Mouse (Mus musculus) limb, embryonic 11.5 days (tissue): ENCODE data around the gene Prr23a2. TPM values are rescaled to one million over a fixed set of nuclear protein-coding genes. Genes with fewer than 3 reads are reported as not detected.

Experiments used
- ATAC-seq: fragments of 200-750 bp; cut with Nextera tagmentation; 2 replicates; pipeline ENCODE4 v1.8.0; 2017; ENCODE audit warnings: low read depth; ENCODE audit not compliant: insufficient number of reproducible peaks, low FRiP score, low TSS enrichment
- DNase-seq: peaks from one replicate; pipeline ENCODE4 v3.0.0-alpha.2; 2015; ENCODE audit warnings: low spot score
- H3K27ac ChIP-seq: fragments of 300-500 bp; sonication (generic); replicated peaks from 2 replicates; pipeline ENCODE4 v1.5.1; 2014; ENCODE audit warnings: low read depth, mild to moderate bottlenecking, low read length
- H3K27me3 ChIP-seq: fragments of 300-500 bp; sonication (generic); 2 replicates; pipeline ENCODE4 v1.6.1; 2014; ENCODE audit warnings: mild to moderate bottlenecking, low read length, mixed read lengths; ENCODE audit not compliant: control insufficient read depth, insufficient read depth
- H3K36me3 ChIP-seq: fragments of 300-500 bp; sonication (generic); 2 replicates; pipeline ENCODE4 v1.6.1; 2014; ENCODE audit warnings: mild to moderate bottlenecking, low read length, moderate library complexity, mixed read lengths; ENCODE audit not compliant: control insufficient read depth, insufficient read depth
- H3K4me1 ChIP-seq: fragments of 300-500 bp; sonication (generic); 2 replicates; pipeline ENCODE4 v1.6.1; 2014; ENCODE audit warnings: low read length, mixed read lengths; ENCODE audit not compliant: control insufficient read depth, insufficient read depth
- H3K4me2 ChIP-seq: fragments of 300-500 bp; sonication (generic); 2 replicates; pipeline ENCODE4 v1.6.1; 2014; ENCODE audit warnings: low read depth, mild to moderate bottlenecking, moderate library complexity; ENCODE audit not compliant: severe bottlenecking
- H3K4me3 ChIP-seq: fragments of 300-500 bp; sonication (generic); 2 replicates; pipeline ENCODE4 v1.5.1; 2014; ENCODE audit warnings: low read depth, low read length
- H3K9ac ChIP-seq: fragments of 300-500 bp; sonication (generic); 2 replicates; pipeline ENCODE4 v1.6.1; 2014; ENCODE audit warnings: mild to moderate bottlenecking, low read length
- H3K9me3 ChIP-seq: fragments of 300-500 bp; sonication (generic); 2 replicates; pipeline ENCODE4 v1.6.1; 2016; ENCODE audit warnings: low read length; ENCODE audit not compliant: control insufficient read depth
- WGBS: fragments of 180-500 bp; shearing (Covaris S2); extraction: QIAGEN DNeasy Blood & Tissue Kit; methylation state at CpG from one replicate; pipeline ENCODE4 v1.1.7; 2014; 5-methylcytosine and 5-hydroxymethylcytosine counted together
- polyA plus RNA-seq: library from polyadenylated mRNA; unstranded; fragments of >200 nt; fragmentation: Nextera tagmentation; extraction: Ambion mirVana; gene quantifications from 2 replicates; pipeline ENCODE4 v1.2.1, GENCODE M21; 2014

The Prr23a2 gene
- polyA plus RNA-seq, 1 experiment from 2014 or later: not detected

DNA sequence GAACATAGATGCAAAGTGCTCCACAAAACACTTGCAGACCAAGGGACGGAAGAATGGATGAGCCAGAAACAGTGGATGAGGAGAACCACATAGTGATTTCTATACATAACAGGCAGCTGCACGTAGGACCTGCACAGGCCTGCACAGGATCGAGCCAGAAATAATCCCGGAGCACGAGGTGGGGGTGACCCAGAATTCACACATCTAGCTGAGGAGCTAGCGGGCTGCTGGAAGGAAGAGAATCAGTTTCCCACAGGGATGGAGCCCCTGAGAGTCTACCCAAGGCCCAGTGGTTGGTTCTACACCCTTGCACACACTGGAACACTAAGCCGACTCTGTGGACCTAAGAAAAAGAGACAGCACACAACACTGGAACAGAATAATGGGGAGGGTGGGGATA is 32.5 kb upstream of the Prr23a2 start:
- Histone ChIP-seq H3K27me3 (no peaks in the 10 kb centered on the region), H3K9ac (no peak overlapping the region), H3K4me1 (no peaks in the 10 kb centered on the region), H3K36me3 (no peaks in the 10 kb centered on the region), H3K9me3 (no peaks in the 10 kb centered on the region; the same call in 1 of the 2 replicates), H3K4me2 (no peak overlapping the region), H3K4me3 (no peak overlapping the region), H3K27ac (no peak overlapping the region)
- ATAC-seq (no peak), DNase-seq (no peak)
- 85% methylated on average over 7 of the region's 7 CpGs for WGBS

DNA sequence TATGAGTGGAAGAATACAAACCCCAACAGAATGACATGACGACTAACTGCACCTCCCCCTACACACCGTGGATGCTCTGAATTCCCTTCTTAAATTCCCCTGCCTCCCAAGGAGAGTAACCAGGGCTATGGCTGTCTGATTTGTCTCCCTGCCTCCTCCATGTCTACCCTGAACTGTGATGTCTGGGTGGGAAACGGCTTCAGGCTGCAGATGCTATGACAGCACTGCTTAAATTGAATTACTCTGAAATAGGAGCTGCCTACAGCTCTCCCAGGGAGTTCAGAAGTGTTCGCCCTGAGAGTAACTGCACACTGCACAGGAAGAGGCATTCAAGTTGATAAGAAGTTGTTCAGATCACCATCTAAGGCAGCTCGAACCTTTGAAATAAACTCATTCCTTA is 26.8 kb upstream of the Prr23a2 start:
- WGBS: 44% methylated on average over 5 of the region's 5 CpGs
- no peaks in the 10 kb centered on the region for H3K9me3 ChIP-seq
- DNase-seq (no peak), ATAC-seq (no peak)
- H3K27ac ChIP-seq: no peak overlapping the region
- H3K4me3 ChIP-seq: no peak overlapping the region
- H3K9ac ChIP-seq: no peak overlapping the region
- no peaks in the 10 kb centered on the region for H3K36me3 ChIP-seq
- no peaks in the 10 kb centered on the region for H3K27me3 ChIP-seq
- H3K4me2 ChIP-seq: no peak overlapping the region
- H3K4me1 ChIP-seq: no peaks in the 10 kb centered on the region

- DNase-seq: no peak
- Histone ChIP-seq H3K36me3 (no peaks in the 10 kb centered on the region), H3K4me1 (no peaks in the 10 kb centered on the region), H3K27me3 (no peaks in the 10 kb centered on the region), H3K9me3 (no peaks in the 10 kb centered on the region), H3K4me2 (no peak overlapping the region), H3K27ac (no peak overlapping the region), H3K9ac (no peak overlapping the region), H3K4me3 (no peak overlapping the region)
- ATAC-seq: no peak
- 86% methylated on average over 7 of the region's 7 CpGs for WGBS
Observed at GRCm38 (mm10) chr9:98837537-98838074, 18.7 kb upstream of the Prr23a2 start.

DNA sequence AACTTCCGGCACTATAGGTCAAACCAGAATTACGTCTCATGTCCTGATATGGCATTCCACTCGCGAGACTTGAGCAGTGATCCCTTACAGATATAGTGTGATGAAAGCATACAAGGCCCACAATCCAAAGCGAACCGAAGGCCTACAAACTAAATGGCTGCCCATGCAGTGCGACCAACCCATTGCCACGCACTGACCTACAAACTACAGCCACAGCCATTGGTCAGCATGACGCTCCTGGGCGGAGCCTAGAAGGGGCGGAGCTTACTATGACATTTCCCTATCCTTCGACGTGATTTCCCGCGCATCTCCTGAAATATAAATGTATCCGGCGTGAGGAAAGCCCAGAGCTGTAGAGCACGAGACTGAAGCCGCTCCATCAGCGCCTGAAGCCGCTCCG is 14.2 kb upstream of the Prr23a2 start, which contains the start of gene Prr23a1:
Prr23a1 (plus strand) TSS at position 387 of the 400 bp plus-strand sequence.
- DNase-seq (no peak), ATAC-seq (no peak)
- Histone ChIP-seq H3K4me2 (no peak within 1 kb of the TSS), H3K4me1 (no peaks in the 10 kb centered on the region), H3K9ac (no peak within 1 kb of the TSS), H3K27me3 (no peaks in the 10 kb centered on the region), H3K36me3 (no peaks in the 10 kb centered on the region), H3K4me3 (no peak within 1 kb of the TSS), H3K27ac (no peak within 1 kb of the TSS), H3K9me3 (no peaks in the 10 kb centered on the region)
- 53% methylated on average over 22 of the region's 22 CpGs for WGBS

DNA sequence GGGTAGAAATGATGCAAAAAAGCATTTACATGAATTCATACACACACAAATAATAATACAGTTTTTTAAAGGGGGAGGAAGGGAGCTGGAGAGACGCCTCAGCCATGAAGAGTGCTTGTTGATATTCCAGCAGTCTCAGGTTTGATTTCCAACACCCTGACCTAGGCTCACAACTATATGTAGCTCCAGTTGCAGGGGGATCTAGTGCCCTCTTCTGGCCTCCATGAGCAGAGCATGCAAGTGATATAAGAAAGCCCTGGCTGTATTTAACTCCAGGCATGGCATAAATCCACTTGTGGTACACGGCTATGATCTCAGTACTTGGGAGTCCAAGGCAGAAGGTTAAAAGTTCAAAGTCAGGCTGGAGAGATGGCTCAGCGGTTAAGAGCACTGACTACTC is 7.2 kb downstream of the Prr23a2 start:
- ATAC-seq (no peak), DNase-seq (no peak)

GRCm38 (mm10) chr9:98864571-98864970 is 8.3 kb downstream of the Prr23a2 start, which contains the start of gene Prr23a3:
TSS of gene Prr23a3 (plus strand) at chr9:98864767.
- H3K9ac ChIP-seq: no peak within 1 kb of the TSS
- H3K27ac ChIP-seq: no peak within 1 kb of the TSS
- no peaks in the 10 kb centered on the region for H3K27me3 ChIP-seq
- no peak within 1 kb of the TSS for H3K4me3 ChIP-seq
- no peaks in the 10 kb centered on the region for H3K4me1 ChIP-seq
- no peak for DNase-seq
- no peak for ATAC-seq
- no peak within 1 kb of the TSS for H3K4me2 ChIP-seq
- no peaks in the 10 kb centered on the region for H3K36me3 ChIP-seq
- WGBS: 46% methylated on average over 22 of the region's 22 CpGs
- no peaks in the 10 kb centered on the region for H3K9me3 ChIP-seq

More for the DNA sequence above, 7.2 kb downstream of the Prr23a2 start:
- no peak overlapping the region for H3K9ac ChIP-seq
- H3K27ac ChIP-seq: no peak overlapping the region
- H3K4me3 ChIP-seq: no peak overlapping the region
- WGBS: 76% methylated on average over 3 of the region's 3 CpGs
- H3K4me2 ChIP-seq: no peak overlapping the region
- no peaks in the 10 kb centered on the region for H3K4me1 ChIP-seq
- no peaks in the 10 kb centered on the region for H3K36me3 ChIP-seq
- H3K9me3 ChIP-seq: no peaks in the 10 kb centered on the region
- no peaks in the 10 kb centered on the region for H3K27me3 ChIP-seq

- H3K27me3 ChIP-seq: no peaks in the 10 kb centered on the region
- H3K9me3 ChIP-seq: peaks cover 6% of the 10 kb centered on the region; the same call in 1 of the 2 replicates
- 76% methylated on average over 1 of the region's 1 CpGs for WGBS
- H3K27ac ChIP-seq: no peak overlapping the region
- H3K36me3 ChIP-seq: no peaks in the 10 kb centered on the region
- no peak overlapping the region for H3K4me2 ChIP-seq
- no peak overlapping the region for H3K9ac ChIP-seq
- no peaks in the 10 kb centered on the region for H3K4me1 ChIP-seq
- ATAC-seq (no peak), DNase-seq (no peak)
- H3K4me3 ChIP-seq: no peak overlapping the region
Observed at GRCm38 (mm10) chr9:98901486-98901885, 45.2 kb downstream of the Prr23a2 start.

- Histone ChIP-seq H3K4me1 (no peaks in the 10 kb centered on the region), H3K9me3 (no peaks in the 10 kb centered on the region), H3K9ac (no peak within 1 kb of the TSS), H3K4me2 (no peak within 1 kb of the TSS), H3K4me3 (no peak within 1 kb of the TSS), H3K27me3 (no peaks in the 10 kb centered on the region), H3K27ac (no peak within 1 kb of the TSS), H3K36me3 (no peaks in the 10 kb centered on the region)
- 94% methylated on average over 2 of the region's 2 CpGs for WGBS
- no peak for DNase-seq
- no peak for ATAC-seq
Observed at GRCm38 (mm10) chr9:98902819-98903218, 46.5 kb downstream of the Prr23a2 start, which contains the start of gene 7420426K07Rik. TSS of gene 7420426K07Rik (plus strand) at chr9:98903119.
